In the genomic region with DNA sequence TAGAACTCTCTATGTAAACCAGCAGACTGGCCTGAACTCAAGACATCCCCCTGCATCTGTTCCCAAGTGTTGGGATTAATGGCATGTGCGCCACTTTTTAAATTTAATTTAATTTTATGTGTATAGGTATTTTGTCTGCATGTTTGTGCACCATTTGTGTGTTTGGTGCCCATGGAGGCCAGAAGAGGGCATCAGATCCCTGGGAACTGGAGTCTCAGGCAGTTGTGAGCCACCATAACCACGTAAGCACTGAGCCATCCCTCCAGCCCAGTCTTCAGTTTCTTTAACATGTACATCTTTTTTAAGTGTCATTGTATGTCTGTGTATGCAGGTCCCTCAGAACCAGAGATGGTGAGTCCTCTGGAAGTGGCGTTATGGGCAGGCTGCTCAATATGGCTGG, we compare ENCODE assay signal across 17 mouse cellular contexts. TPM values are rescaled to one million over a fixed set of nuclear protein-coding genes. Genes with fewer than 3 reads are reported as not detected.
A peak's percentile ranks its signal among the peaks of the same experiment; 100 is the strongest.
DNase-seq lines count a peak whose midpoint lies in the region; ATAC-seq and TF ChIP-seq lines count a peak whose summit lies in the region.
"Had no signal": no experiment of that assay in that cellular context is flagged by ENCODE, and none has a peak within 500 bp of the region (broad histone marks: within the 10 kb centered on the region; RNA-seq: fewer than 3 reads in every experiment).

No protein-coding gene starts in this region.

- no peaks in the 10 kb centered on the region for H3K27me3 ChIP-seq in liver, embryonic 14.5 days (ENCODE audit: control insufficient read depth, insufficient read depth, low read length)
- no peaks in the 10 kb centered on the region for H3K27me3 ChIP-seq in liver, embryonic 12.5 days (replicated peaks)
- H3K27me3 ChIP-seq in stomach, postnatal 0 days (ENCODE audit: control insufficient read depth, insufficient read depth, low read length): no peaks in the 10 kb centered on the region
- H3K27me3 ChIP-seq: heart, embryonic 15.5 days; hindbrain, embryonic 13.5 days; limb, embryonic 13.5 days had no signal

- no peak for DNase-seq in liver, embryonic 14.5 days (ENCODE audit: low read depth in 3 of 3, low spot score in 3 of 3)
- peak; percentile 53 to 56 for DNase-seq in B cell, adult 2 months
- DNase-seq in stomach, postnatal 0 days (ENCODE audit: low spot score): no peak
- DNase-seq in left cerebral cortex, postnatal 25 days (ENCODE audit: low spot score in 2 of 2): no peak
- DNase-seq in embryo, embryonic 10 days (ENCODE audit: low spot score): no peak
- DNase-seq: cerebellum, adult 9-11 months had no signal

- no peak for TF ChIP-seq POLR2A in bone marrow, adult 2 months (IDR thresholded peaks at IDR 0.05; ENCODE audit: borderline replicate concordance, control insufficient read depth, low read depth, low read length)

- H3K4me1 ChIP-seq in liver, embryonic 14.5 days (replicated peaks; ENCODE audit: control insufficient read depth in 2 of 2, insufficient read depth in 2 of 2, low read length in 1 of 2): peaks cover 0 to 5% of the 10 kb centered on the region in 2 experiments; a peak in 1 of 4 replicates
- 0 out of 2 replicates have a peak, but pooled peaks cover 9% of the 10 kb centered on the region for H3K4me1 ChIP-seq in liver, embryonic 12.5 days
- peaks cover 3% of the 10 kb centered on the region; the same call in 1 of the 2 replicates for H3K4me1 ChIP-seq in bone marrow, adult 2 months (ENCODE audit: control insufficient read depth, insufficient read depth, low read length)
- H3K4me1 ChIP-seq in stomach, postnatal 0 days (replicated peaks; ENCODE audit: control insufficient read depth, insufficient read depth): no peaks in the 10 kb centered on the region
- H3K4me1 ChIP-seq: hindbrain, embryonic 13.5 days; limb, embryonic 13.5 days had no signal

- intact Hi-C loops in left cerebral cortex, postnatal 25 days (cut with DNase I): no loop called here

- no peak overlapping the region for H3K4me2 ChIP-seq in liver, embryonic 14.5 days (ENCODE audit: low read depth)
- no peak overlapping the region for H3K4me2 ChIP-seq in liver, embryonic 12.5 days
- H3K4me2 ChIP-seq in stomach, postnatal 0 days (replicated peaks; ENCODE audit: low read depth): no peak overlapping the region
- H3K4me2 ChIP-seq: heart, embryonic 15.5 days; hindbrain, embryonic 13.5 days; limb, embryonic 13.5 days had no signal

- H3K9me3 ChIP-seq in liver, embryonic 14.5 days (ENCODE audit: control insufficient read depth, low read length): no peaks in the 10 kb centered on the region; the same call in 1 of the 2 replicates
- H3K9me3 ChIP-seq in liver, embryonic 12.5 days (replicated peaks): peaks cover 6% of the 10 kb centered on the region; the same call in 1 of the 2 replicates
- H3K9me3 ChIP-seq in stomach, postnatal 0 days (ENCODE audit: control insufficient read depth, low read length): no peaks in the 10 kb centered on the region
- H3K9me3 ChIP-seq: forebrain, embryonic 10.5 days; heart, embryonic 15.5 days; hindbrain, embryonic 13.5 days had no signal

- H3K4me3 ChIP-seq in liver, embryonic 14.5 days (ENCODE audit: insufficient read depth in 1 of 2, low read depth in 2 of 2, low read length in 2 of 2): no peak overlapping the region
- no peak overlapping the region for H3K4me3 ChIP-seq in liver, embryonic 12.5 days
- H3K4me3 ChIP-seq in bone marrow, adult 2 months (replicated peaks; ENCODE audit: control insufficient read depth, low read depth, low read length): no peak overlapping the region
- H3K4me3 ChIP-seq in stomach, postnatal 0 days (ENCODE audit: low read depth, low read length): no peak overlapping the region
- H3K4me3 ChIP-seq: forebrain, embryonic 10.5 days; heart, embryonic 15.5 days; hindbrain, embryonic 13.5 days; limb, embryonic 13.5 days had no signal

- no peaks in the 10 kb centered on the region for H3K36me3 ChIP-seq in liver, embryonic 14.5 days (replicated peaks; ENCODE audit: control insufficient read depth, insufficient read depth, low read depth)
- no peaks in the 10 kb centered on the region for H3K36me3 ChIP-seq in liver, embryonic 12.5 days
- H3K36me3 ChIP-seq in stomach, postnatal 0 days (ENCODE audit: control insufficient read depth, insufficient read depth, low read length): no peaks in the 10 kb centered on the region
- H3K36me3 ChIP-seq: forebrain, embryonic 10.5 days; heart, embryonic 15.5 days; hindbrain, embryonic 13.5 days; limb, embryonic 13.5 days had no signal

- WGBS in liver, embryonic 14.5 days (ENCODE audit: insufficient replicate concordance): 58% methylated on average over 3 of the region's 3 CpGs
- WGBS in liver, embryonic 12.5 days (ENCODE audit: insufficient replicate concordance): 72% methylated on average over 3 of the region's 3 CpGs
- WGBS in bone marrow, adult 2 months: 75% methylated on average over 3 of the region's 3 CpGs
- 76% methylated on average over 3 of the region's 3 CpGs for WGBS in stomach, postnatal 0 days

- no peak overlapping the region for H3K9ac ChIP-seq in liver, embryonic 14.5 days (replicated peaks)
- H3K9ac ChIP-seq in liver, embryonic 12.5 days: no peak overlapping the region
- no peak overlapping the region for H3K9ac ChIP-seq in stomach, postnatal 0 days (ENCODE audit: low read length)
- H3K9ac ChIP-seq: heart, embryonic 15.5 days; hindbrain, embryonic 13.5 days; limb, embryonic 13.5 days had no signal

- peak; percentile 59 for TF ChIP-seq CTCF in liver, embryonic 14.5 days (IDR thresholded peaks at IDR 0.05; ENCODE audit: low read depth)
- peak; percentile 82 for TF ChIP-seq CTCF in bone marrow, adult 2 months (IDR thresholded peaks at IDR 0.05; ENCODE audit: control insufficient read depth, insufficient read depth, low read length)
- peak; percentile 36; the same call in 1 of the 2 replicates for TF ChIP-seq CTCF in stomach, postnatal 0 days (IDR thresholded peaks at IDR 0.05; ENCODE audit: low read depth)

- ATAC-seq in liver, embryonic 14.5 days (ENCODE audit: insufficient read depth): no peak
- ATAC-seq in liver, embryonic 12.5 days: no peak
- no peak for ATAC-seq in stomach, postnatal 0 days (ENCODE audit: low FRiP score, low TSS enrichment)

- no peak overlapping the region for H3K27ac ChIP-seq in liver, embryonic 14.5 days
- no peak overlapping the region for H3K27ac ChIP-seq in liver, embryonic 12.5 days
- H3K27ac ChIP-seq in bone marrow, adult 2 months (ENCODE audit: control insufficient read depth, insufficient read depth, low read depth, low read length, poor library complexity): no peak overlapping the region
- no peak overlapping the region for H3K27ac ChIP-seq in stomach, postnatal 0 days (replicated peaks)
- H3K27ac ChIP-seq: forebrain, embryonic 10.5 days; heart, embryonic 15.5 days; hindbrain, embryonic 13.5 days; limb, embryonic 13.5 days had no signal

- no peak for TF ChIP-seq EP300 in liver, embryonic 14.5 days (IDR thresholded peaks at IDR 0.05; ENCODE audit: low read depth)
- no peak for TF ChIP-seq EP300 in stomach, postnatal 0 days (optimal IDR thresholded peaks at IDR 0.05)

RNA-seq across cellular contexts. Expression of gene Zg16, which starts 9.4 kb away (rescaled TPM):
- polyA plus RNA-seq in liver, embryonic 14.5 days (2012; rRNA removed): 0.08 and 0.11 TPM in 2 replicates
- not detected in 2 replicates for polyA plus RNA-seq in liver, embryonic 14.5 days (2014; fragmentation: Nextera tagmentation; extraction: Ambion mirVana)
- not detected in 2 replicates for polyA plus RNA-seq in liver, embryonic 12.5 days (2016; fragmentation: Nextera tagmentation; extraction: Ambion mirVana)
- polyA plus RNA-seq in bone marrow, adult 2 months (2011; ENCODE audit: insufficient read depth, insufficient read length, low replicate concordance, missing spikeins): 3.1 TPM in 1 of 2 replicates, not detected in the other
- polyA plus RNA-seq in stomach, postnatal 0 days (2015; fragmentation: Nextera tagmentation; extraction: Ambion mirVana): 1.8 and 2.0 TPM in 2 replicates
- total RNA-seq in left cerebral cortex, postnatal 25 days (2021): not detected
- total RNA-seq: layer of hippocampus, postnatal 14 days had no signal
- polyA plus RNA-seq: embryonic facial prominence, embryonic 11.5 days; forebrain, embryonic 10.5 days; heart, embryonic 15.5 days; hindbrain, embryonic 13.5 days; kidney, embryonic 16.5 days; limb, embryonic 13.5 days; macrophage; stomach, embryonic 14.5 days had no signal

RNA-seq across cellular contexts. Expression of gene AI467606, which starts 13.5 kb away (rescaled TPM):
- 5.3 and 6.4 TPM in 2 replicates for polyA plus RNA-seq in liver, embryonic 14.5 days (2012; rRNA removed)
- 7.6 and 8.5 TPM in 2 replicates for polyA plus RNA-seq in liver, embryonic 14.5 days (2014; fragmentation: Nextera tagmentation; extraction: Ambion mirVana)
- polyA plus RNA-seq in liver, embryonic 12.5 days (2016; fragmentation: Nextera tagmentation; extraction: Ambion mirVana): 8.3 and 8.5 TPM in 2 replicates
- 13.6 and 36.8 TPM in 2 replicates for polyA plus RNA-seq in bone marrow, adult 2 months (2011; ENCODE audit: insufficient read depth, insufficient read length, low replicate concordance, missing spikeins)
- 4.0 and 4.1 TPM in 2 replicates for polyA plus RNA-seq in stomach, postnatal 0 days (2015; fragmentation: Nextera tagmentation; extraction: Ambion mirVana)
- 1 to 10 TPM; 1.2 to 1.4 TPM for total RNA-seq in left cerebral cortex, postnatal 25 days (2021)

RNA-seq across cellular contexts. Expression of gene Kif22, which starts 35.4 kb away (rescaled TPM):
- polyA plus RNA-seq in liver, embryonic 14.5 days (2012; rRNA removed): 43.8 and 60.1 TPM in 2 replicates
- polyA plus RNA-seq in liver, embryonic 14.5 days (2014; fragmentation: Nextera tagmentation; extraction: Ambion mirVana): 101 and 112 TPM in 2 replicates
- 126 and 132 TPM in 2 replicates for polyA plus RNA-seq in liver, embryonic 12.5 days (2016; fragmentation: Nextera tagmentation; extraction: Ambion mirVana)
- 114 and 164 TPM in 2 replicates for polyA plus RNA-seq in bone marrow, adult 2 months (2011; ENCODE audit: insufficient read depth, insufficient read length, low replicate concordance, missing spikeins)
- polyA plus RNA-seq in stomach, postnatal 0 days (2015; fragmentation: Nextera tagmentation; extraction: Ambion mirVana): 20.8 and 24.4 TPM in 2 replicates
- total RNA-seq in left cerebral cortex, postnatal 25 days (2021): 1 to 10 TPM; 5.0 to 5.7 TPM

RNA-seq across cellular contexts. Expression of gene Qprt, which starts 44.3 kb away (rescaled TPM):
- polyA plus RNA-seq in liver, embryonic 14.5 days (2012; rRNA removed): 35.6 and 35.9 TPM in 2 replicates
- polyA plus RNA-seq in liver, embryonic 14.5 days (2014; fragmentation: Nextera tagmentation; extraction: Ambion mirVana): 48.6 and 49.2 TPM in 2 replicates
- polyA plus RNA-seq in liver, embryonic 12.5 days (2016; fragmentation: Nextera tagmentation; extraction: Ambion mirVana): 36.5 and 40.3 TPM in 2 replicates
- polyA plus RNA-seq in bone marrow, adult 2 months (2011; ENCODE audit: insufficient read depth, insufficient read length, low replicate concordance, missing spikeins): 1.4 and 10.6 TPM in 2 replicates
- polyA plus RNA-seq in stomach, postnatal 0 days (2015; fragmentation: Nextera tagmentation; extraction: Ambion mirVana): 0.89 and 1.4 TPM in 2 replicates
- under 1 TPM in 1 of 2 experiments, not detected in 1; 0.55 TPM for total RNA-seq in left cerebral cortex, postnatal 25 days (2021)
- polyA plus RNA-seq: macrophage had no signal

RNA-seq across cellular contexts. Expression of gene Maz, which starts 50.9 kb away (rescaled TPM):
- polyA plus RNA-seq in liver, embryonic 14.5 days (2012; rRNA removed): 91.4 and 97.5 TPM in 2 replicates
- 27.3 and 37.4 TPM in 2 replicates for polyA plus RNA-seq in liver, embryonic 14.5 days (2014; fragmentation: Nextera tagmentation; extraction: Ambion mirVana)
- polyA plus RNA-seq in liver, embryonic 12.5 days (2016; fragmentation: Nextera tagmentation; extraction: Ambion mirVana): 104 and 107 TPM in 2 replicates
- 153 and 314 TPM in 2 replicates for polyA plus RNA-seq in bone marrow, adult 2 months (2011; ENCODE audit: insufficient read depth, insufficient read length, low replicate concordance, missing spikeins)
- polyA plus RNA-seq in stomach, postnatal 0 days (2015; fragmentation: Nextera tagmentation; extraction: Ambion mirVana): 21.3 and 25.5 TPM in 2 replicates
- 100 to 1,000 TPM; 241 to 243 TPM for total RNA-seq in left cerebral cortex, postnatal 25 days (2021)

Comparison
In these comparisons a context has a peak if more than half of its experiments do, and no peak if none do; other contexts are left out.
1. DNase-seq: peak in B cell, adult 2 months (2 of 2); none in liver, embryonic 14.5 days (0 of 3), stomach, postnatal 0 days (single experiment), left cerebral cortex, postnatal 25 days (0 of 2) and embryo, embryonic 10 days (single experiment).
2. Peak in every context shown above with its lines, with median percentiles within 50 percentile points of each other: CTCF ChIP-seq.